Mouse (Mus musculus) adrenal gland, adult 2 months (tissue): ENCODE results near the gene Tfdp2. TPM values are rescaled to one million over a fixed set of nuclear protein-coding genes. Genes with fewer than 3 reads are reported as not detected.
"Not testable (repeated sequence)": the region's sequence is repeated elsewhere in the genome, so short reads cannot be mapped to it uniquely, and the experiment has no call there.

Experiments
- DNase-seq: peaks from one replicate; pipeline ENCODE4 v3.0.0; 2021
- long read RNA-seq: library from polyadenylated mRNA; stranded (forward); transcript quantifications from one replicate; pipeline ENCODE4 v2.0.0, GENCODE M21; 2021
- polyA plus RNA-seq: library from polyadenylated mRNA; depleted of rRNA; stranded (reverse); fragments of >200 nt; gene quantifications from 2 replicates; pipeline ENCODE4 v1.2.3, GENCODE M21; 2012; rRNA removed
- total RNA-seq, 2 experiments: library from RNA; stranded (reverse); gene quantifications; 2 replicates each; pipeline ENCODE4 v1.2.3; 2021

Gene Tfdp2
- total RNA-seq (10 to 100 TPM; 59.4 to 76.1 TPM), polyA plus RNA-seq (58.1 and 65.7 TPM in 2 replicates)
- long read RNA-seq, full-length matches to known transcripts, result 6 of 34 reads
- long read RNA-seq, partial matches to known transcripts, result 1 of 34 reads
- long read RNA-seq, other reads (novel, unspliced or antisense), result 27 of 34 reads

- DNase-seq, result peak; percentile 94
These were observed at the start of gene Tfdp2 for GRCm38 (mm10) chr9:96195885-96196622. Gene Tfdp2, plus strand, starts transcription at chr9:96196275.

GRCm38 (mm10) chr9:96152801-96153200 lies 43.3 kb upstream of the Tfdp2 start:
- no peak for DNase-seq

GRCm38 (mm10) chr9:96158431-96158830 lies 37.6 kb upstream of the Tfdp2 start:
- peak; percentile 41 for DNase-seq

- peak; percentile 34 for DNase-seq
These were observed 37.0 kb upstream of the Tfdp2 start for GRCm38 (mm10) chr9:96159047-96159446.

GRCm38 (mm10) chr9:96160767-96161166 lies 35.3 kb upstream of the Tfdp2 start:
- peak; percentile 38 for DNase-seq

GRCm38 (mm10) chr9:96162421-96162820 lies 33.7 kb upstream of the Tfdp2 start:
- DNase-seq, result no peak

- DNase-seq, result no peak
These were observed 32.6 kb upstream of the Tfdp2 start for GRCm38 (mm10) chr9:96163443-96163842.

- DNase-seq, result not testable (repeated sequence)
These were observed 32.1 kb upstream of the Tfdp2 start for GRCm38 (mm10) chr9:96163983-96164382.

GRCm38 (mm10) chr9:96167168-96167585 lies 28.9 kb upstream of the Tfdp2 start:
- DNase-seq, result peak; percentile 84

- no peak for DNase-seq
These were observed 25.5 kb upstream of the Tfdp2 start for GRCm38 (mm10) chr9:96170600-96170999.

GRCm38 (mm10) chr9:96184909-96185308 lies 11.2 kb upstream of the Tfdp2 start:
- DNase-seq, result peak; percentile 40

GRCm38 (mm10) chr9:96186701-96187100 lies 9.4 kb upstream of the Tfdp2 start:
- no peak for DNase-seq

GRCm38 (mm10) chr9:96196636-96197181 lies 634 bp downstream of the Tfdp2 start:
- DNase-seq, result peak; percentile 76

GRCm38 (mm10) chr9:96197806-96198205 lies 1.7 kb downstream of the Tfdp2 start:
- no peak for DNase-seq

GRCm38 (mm10) chr9:96203663-96204062 lies 7.6 kb downstream of the Tfdp2 start:
- no peak for DNase-seq

- no peak for DNase-seq
These were observed 11.4 kb downstream of the Tfdp2 start for GRCm38 (mm10) chr9:96207428-96207827.

GRCm38 (mm10) chr9:96213036-96213645 lies 17.1 kb downstream of the Tfdp2 start:
- DNase-seq, result no peak

- no peak for DNase-seq
These were observed 18.1 kb downstream of the Tfdp2 start for GRCm38 (mm10) chr9:96214171-96214570.

- no peak for DNase-seq
These were observed 21.2 kb downstream of the Tfdp2 start for GRCm38 (mm10) chr9:96217299-96217698.

GRCm38 (mm10) chr9:96217799-96218198 lies 21.7 kb downstream of the Tfdp2 start:
- DNase-seq, result no peak

- DNase-seq, result no peak
These were observed 23.1 kb downstream of the Tfdp2 start for GRCm38 (mm10) chr9:96219114-96219669.

GRCm38 (mm10) chr9:96220419-96220818 lies 24.3 kb downstream of the Tfdp2 start:
- DNase-seq, result no peak

GRCm38 (mm10) chr9:96223302-96223701 lies 27.2 kb downstream of the Tfdp2 start:
- no peak for DNase-seq
